Mouse (Mus musculus) thymus, postnatal 0 days (tissue): ENCODE results near the gene Nr5a1. TPM values are rescaled to one million over a fixed set of nuclear protein-coding genes. Genes with fewer than 3 reads are reported as not detected.
A peak's percentile ranks its signal among the peaks of the same experiment; 100 is the strongest.

ENCODE experiments used
- DNase-seq: peaks from one replicate; pipeline ENCODE4 v3.0.0-alpha.2; 2015; ENCODE audit warnings: low spot score
- polyA plus RNA-seq: library from polyadenylated mRNA; unstranded; fragments of >200 nt; fragmentation: Nextera tagmentation; extraction: Ambion mirVana; gene quantifications from 2 replicates; pipeline ENCODE4 v1.2.1, GENCODE M21; 2015

The Nr5a1 gene
- polyA plus RNA-seq, 1 experiment from 2014 or later: 0.04 TPM

- no peak for DNase-seq
Measured at GRCm38 (mm10) chr2:38652565-38653292, 61.6 kb downstream of the Nr5a1 start.

- DNase-seq: no peak
Measured at GRCm38 (mm10) chr2:38652098-38652497, 62.2 kb downstream of the Nr5a1 start.

- DNase-seq: no peak
Measured at GRCm38 (mm10) chr2:38650340-38650739, 64.0 kb downstream of the Nr5a1 start.

- DNase-seq: no peak
Measured at GRCm38 (mm10) chr2:38647661-38648060, 66.7 kb downstream of the Nr5a1 start.

GRCm38 (mm10) chr2:38647201-38647606 is 67.1 kb downstream of the Nr5a1 start:
- DNase-seq: no peak

GRCm38 (mm10) chr2:38645936-38646335 is 68.4 kb downstream of the Nr5a1 start:
- DNase-seq: peak; percentile 65

- peak; percentile 93 for DNase-seq
Measured at GRCm38 (mm10) chr2:38643625-38644427, 70.5 kb downstream of the Nr5a1 start, which contains the start of gene Psmb7. Psmb7 (minus strand) TSS chr2:38644087.

Other genes with a start within 250 kb of the Nr5a1 start
- gene Nek6, start 202.9 kb downstream of the Nr5a1 start, polyA plus RNA-seq: 13.4 and 14.5 TPM in 2 replicates
- 272 and 279 TPM in 2 replicates for gene Psmb7, start 70.5 kb downstream of the Nr5a1 start, polyA plus RNA-seq
- gene Nr6a1, start 213.1 kb upstream of the Nr5a1 start, polyA plus RNA-seq: 0.42 and 0.44 TPM in 2 replicates
- gene Olfml2a, start 217.4 kb upstream of the Nr5a1 start, polyA plus RNA-seq: 4.7 and 6.9 TPM in 2 replicates